Mouse (Mus musculus) midbrain, embryonic 15.5 days (tissue): Measurements from ENCODE around the gene Ctnna3. TPM values are rescaled to one million over a fixed set of nuclear protein-coding genes. Genes with fewer than 3 reads are reported as not detected.
"Not testable (repeated sequence)": the region's sequence is repeated elsewhere in the genome, so short reads cannot be mapped to it uniquely, and the experiment has no call there.

Experiments used
- ATAC-seq: fragments of 200-750 bp; cut with Nextera tagmentation; replicated peaks from 2 replicates; pipeline ENCODE4 v1.8.0; 2017; ENCODE audit warnings: moderate TSS enrichment
- H3K27ac ChIP-seq: fragments of 300-500 bp; sonication (generic); 2 replicates; pipeline ENCODE4 v1.5.1; 2015; ENCODE audit warnings: mild to moderate bottlenecking, inconsistent platforms
- H3K27me3 ChIP-seq: fragments of 300-500 bp; sonication (generic); replicated peaks from 2 replicates; pipeline ENCODE4 v1.6.1; 2015; ENCODE audit warnings: inconsistent platforms
- H3K36me3 ChIP-seq: fragments of 300-500 bp; sonication (generic); replicated peaks from 2 replicates; pipeline ENCODE4 v1.6.1; 2015; ENCODE audit warnings: inconsistent platforms
- H3K4me1 ChIP-seq: fragments of 300-500 bp; sonication (generic); 2 replicates; pipeline ENCODE4 v1.6.1; 2015; ENCODE audit warnings: inconsistent platforms
- H3K4me2 ChIP-seq: fragments of 300-500 bp; sonication (generic); 2 replicates; pipeline ENCODE4 v1.6.1; 2015; ENCODE audit warnings: inconsistent platforms, mild to moderate bottlenecking, moderate library complexity
- H3K4me3 ChIP-seq: fragments of 300-500 bp; sonication (generic); 2 replicates; pipeline ENCODE4 v1.5.1; 2015; ENCODE audit warnings: mild to moderate bottlenecking, inconsistent platforms
- H3K9ac ChIP-seq: fragments of 300-500 bp; sonication (generic); 2 replicates; pipeline ENCODE4 v1.6.1; 2015; ENCODE audit warnings: mild to moderate bottlenecking, inconsistent platforms
- H3K9me3 ChIP-seq: fragments of 300-500 bp; sonication (generic); 2 replicates; pipeline ENCODE4 v1.6.1; 2016; ENCODE audit warnings: inconsistent platforms
- WGBS: fragments of 180-500 bp; shearing (Covaris S2); methylation state at CpG from one replicate; pipeline ENCODE4 v1.1.7; 2015; ENCODE audit warnings: mixed read lengths; 5-methylcytosine and 5-hydroxymethylcytosine counted together
- polyA plus RNA-seq: library from polyadenylated mRNA; unstranded; fragments of >200 nt; fragmentation: Nextera tagmentation; extraction: Ambion mirVana; gene quantifications from 2 replicates; pipeline ENCODE4 v1.2.1, GENCODE M21; 2015

The Ctnna3 gene
- polyA plus RNA-seq = 0.61 and 0.80 TPM in 2 replicates

DNA sequence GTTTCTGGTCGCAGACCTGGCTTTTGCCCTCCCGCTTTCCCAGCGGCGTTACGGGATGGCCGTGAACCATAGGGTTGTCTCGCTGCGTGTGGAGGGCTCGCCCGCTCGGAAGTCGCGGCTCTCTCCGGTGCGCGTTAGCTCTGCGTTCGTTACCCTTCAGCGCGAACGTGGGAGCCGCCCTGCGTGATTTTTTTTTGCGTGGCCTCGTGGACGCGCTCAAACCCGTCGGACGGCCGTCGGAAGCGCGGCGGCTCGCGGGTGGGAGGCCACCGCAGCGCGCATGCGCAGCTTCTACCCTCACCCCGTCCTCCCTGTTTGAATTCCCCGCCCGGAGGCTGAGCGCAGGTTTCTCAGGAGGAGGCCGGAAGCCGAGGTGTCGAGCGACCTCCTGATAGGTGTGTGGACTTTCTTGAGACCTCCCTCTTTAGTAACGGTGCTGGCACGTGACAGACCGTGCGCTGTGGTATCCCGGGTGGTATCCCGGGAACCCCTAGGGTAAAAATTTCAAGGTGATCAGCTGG lies at the start of gene Ctnna3:
TSS of gene Ctnna3 (plus strand) at position 314 of the 521 bp plus-strand sequence.
- peaks cover 5% of the 10 kb centered on the region; the same call in 1 of the 2 replicates for H3K4me1 ChIP-seq
- peak within 1 kb of the TSS; percentile 59 for H3K9ac ChIP-seq
- peak within 1 kb of the TSS; percentile 80 for H3K27ac ChIP-seq
- peak; percentile 98 for ATAC-seq
- H3K4me2 ChIP-seq = peak within 1 kb of the TSS; percentile 90
- peak within 1 kb of the TSS; percentile 80 for H3K4me3 ChIP-seq
- WGBS = 0% methylated on average over 55 of the region's 55 CpGs
- H3K36me3 ChIP-seq = no peaks in the 10 kb centered on the region
- no peaks in the 10 kb centered on the region for H3K27me3 ChIP-seq
- no peaks in the 10 kb centered on the region for H3K9me3 ChIP-seq

DNA sequence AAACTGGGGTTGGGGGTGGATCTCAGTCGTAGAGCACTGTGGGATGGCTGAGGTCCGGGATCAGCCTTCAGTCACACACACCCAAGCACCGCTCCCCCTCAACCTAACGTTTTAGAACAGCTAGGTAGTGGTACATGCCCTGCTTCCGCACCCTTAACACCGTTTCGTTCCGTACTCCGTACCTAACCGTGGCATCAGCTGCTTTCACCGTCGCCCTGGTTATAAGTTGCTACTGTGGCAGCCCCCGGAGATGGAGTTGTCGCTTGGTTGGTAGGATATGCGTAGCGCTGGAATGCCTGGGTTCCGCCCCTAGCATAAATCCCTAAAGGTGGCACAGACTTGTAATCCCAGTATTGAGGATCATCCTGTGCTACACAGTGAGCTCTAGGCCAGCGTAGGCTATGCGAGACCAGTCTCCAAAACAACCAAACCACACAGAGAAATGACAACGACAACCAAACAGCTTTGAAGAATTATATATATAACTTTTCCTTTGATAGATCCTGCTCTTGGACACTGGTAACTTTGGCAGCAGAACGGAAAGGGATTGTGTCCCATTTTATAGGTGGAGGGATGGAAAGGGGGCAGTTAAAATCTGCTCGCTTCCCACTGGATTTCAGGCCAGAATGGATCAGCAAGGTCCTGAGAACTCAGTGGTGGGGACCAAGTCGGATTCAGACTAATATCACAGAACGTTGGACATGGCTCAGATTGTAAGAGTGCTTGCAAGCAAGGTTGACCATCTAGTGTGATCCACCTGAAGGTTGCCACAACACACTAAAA lies 48.2 kb upstream of the Ctnna3 start, which contains the start of gene Sirt1:
TSS of gene Sirt1 (minus strand) at position 207 of the 783 bp plus-strand sequence.
- Histone ChIP-seq H3K27ac (peak within 1 kb of the TSS; percentile 73), H3K4me3 (peak within 1 kb of the TSS; percentile 53), H3K4me2 (peak within 1 kb of the TSS; percentile 77), H3K9me3 (no peaks in the 10 kb centered on the region), H3K36me3 (no peaks in the 10 kb centered on the region), H3K27me3 (peaks cover 3% of the 10 kb centered on the region; the same call in 1 of the 2 replicates), H3K4me1 (peaks cover 9% of the 10 kb centered on the region), H3K9ac (peak within 1 kb of the TSS; percentile 60)
- peak; percentile 9; the same call in 1 of the 2 replicates for ATAC-seq
- 3% methylated on average over 24 of the region's 24 CpGs for WGBS

DNA sequence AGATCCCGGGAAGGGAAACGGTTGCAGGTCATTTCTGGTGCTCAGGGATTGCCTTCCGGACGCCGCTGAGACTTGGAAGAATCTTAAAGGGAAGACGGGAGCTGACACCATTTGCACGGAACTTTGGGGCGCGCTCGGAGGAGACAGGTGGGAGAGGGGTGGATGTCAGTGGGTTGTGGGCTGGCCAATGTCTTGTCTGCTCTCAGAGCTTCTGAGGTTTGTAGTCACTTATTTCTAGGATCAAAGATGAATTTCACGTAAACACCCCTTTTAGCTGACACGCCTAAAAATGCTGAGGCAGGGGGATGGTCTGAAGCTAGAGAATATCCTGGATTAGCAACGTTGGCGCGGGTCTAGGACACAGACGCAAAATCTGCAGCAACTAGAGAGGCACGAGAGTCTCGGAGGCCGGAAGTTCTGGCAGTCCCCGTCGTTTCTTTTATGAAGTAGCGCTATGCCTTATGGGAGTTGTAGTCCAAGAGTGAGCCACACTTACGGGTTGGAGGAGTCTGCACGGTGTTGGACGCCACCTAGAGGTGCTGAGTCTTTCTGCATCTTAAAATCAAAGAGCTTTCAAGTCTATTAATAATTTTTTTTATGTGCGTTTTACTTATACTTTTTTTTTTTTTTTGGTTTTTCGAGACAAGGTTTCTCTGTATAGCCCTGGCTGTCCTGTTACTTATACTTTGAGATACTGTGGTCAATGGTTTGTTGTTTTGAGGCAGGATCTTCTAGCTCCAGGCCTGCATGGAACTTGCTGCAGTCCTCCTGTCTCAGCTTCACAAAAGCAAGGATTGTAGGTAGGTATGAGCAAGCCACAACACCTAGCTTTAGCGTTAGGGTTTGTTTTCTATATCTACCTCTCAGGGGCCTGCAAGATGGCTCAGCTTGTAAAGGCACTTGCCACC lies 47.3 kb upstream of the Ctnna3 start, which contains the start of gene Dnajc12:
TSS of gene Dnajc12 (plus strand) at position 72 of the 908 bp plus-strand sequence.
- Histone ChIP-seq H3K27ac (peak within 1 kb of the TSS; percentile 73), H3K36me3 (no peaks in the 10 kb centered on the region), H3K4me1 (peaks cover 14% of the 10 kb centered on the region), H3K27me3 (peaks cover 3% of the 10 kb centered on the region; the same call in 1 of the 2 replicates), H3K4me3 (peak within 1 kb of the TSS; percentile 53), H3K9me3 (no peaks in the 10 kb centered on the region), H3K4me2 (peak within 1 kb of the TSS; percentile 77), H3K9ac (peak within 1 kb of the TSS; percentile 60)
- peak; percentile 95 for ATAC-seq
- under 1% methylated on average over 28 of the region's 28 CpGs for WGBS

DNA sequence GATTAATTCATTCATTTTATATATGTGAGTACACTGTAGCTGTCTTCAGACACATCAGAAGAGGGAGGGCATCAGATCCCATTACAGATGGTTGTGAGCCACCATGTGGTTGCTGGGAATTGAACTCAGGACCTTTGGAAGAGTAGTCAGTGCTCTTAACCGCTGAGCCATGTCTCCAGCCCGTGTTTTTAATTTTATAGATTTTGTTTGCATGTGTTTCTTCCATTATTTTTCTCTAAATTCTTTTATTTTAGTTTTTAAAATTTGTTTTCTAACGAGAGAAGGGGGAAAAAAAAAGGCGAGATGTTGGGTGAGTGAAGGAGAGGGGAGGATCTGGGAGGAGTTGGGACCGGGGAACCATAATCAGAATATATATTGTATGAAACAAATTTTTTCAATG lies 44.0 kb upstream of the Ctnna3 start:
- peak overlapping the region; percentile 67 for H3K4me3 ChIP-seq
- ATAC-seq, H3K9ac ChIP-seq, H3K9me3 ChIP-seq, H3K27me3 ChIP-seq, H3K36me3 ChIP-seq: not testable (repeated sequence)
- 28% methylated on average over 5 of the region's 5 CpGs for WGBS
- H3K27ac ChIP-seq = peak overlapping the region; percentile 69; the same call in 1 of the 2 replicates
- H3K4me1 ChIP-seq = peaks cover 14% of the 10 kb centered on the region
- peak overlapping the region; percentile 70 for H3K4me2 ChIP-seq

DNA sequence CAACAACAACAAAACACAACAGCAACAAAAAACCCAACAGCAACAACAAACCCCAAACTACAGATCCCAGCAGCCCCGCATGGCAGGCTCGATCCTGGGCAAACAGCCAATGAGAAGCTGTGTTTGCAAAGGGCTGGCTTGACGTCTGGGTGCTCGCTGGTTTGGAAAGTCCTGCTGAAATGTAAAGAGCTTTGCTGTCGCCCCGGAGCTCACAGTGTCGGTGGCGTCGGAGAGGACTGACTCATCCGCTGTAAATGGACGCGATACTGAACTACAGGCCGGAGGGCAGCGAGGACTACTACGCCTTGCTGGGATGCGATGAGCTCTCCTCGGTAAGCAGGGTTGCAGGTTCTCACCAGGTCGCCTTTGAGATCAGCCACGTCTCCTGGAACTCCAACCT lies 43.5 kb upstream of the Ctnna3 start:
- peak overlapping the region; percentile 62 for H3K9ac ChIP-seq
- H3K9me3 ChIP-seq = no peaks in the 10 kb centered on the region
- peak; percentile 75 for ATAC-seq
- no peaks in the 10 kb centered on the region for H3K27me3 ChIP-seq
- peak overlapping the region; percentile 69 for H3K27ac ChIP-seq
- peak overlapping the region; percentile 70 for H3K4me2 ChIP-seq
- 0% methylated on average over 19 of the region's 19 CpGs for WGBS
- H3K4me1 ChIP-seq = peaks cover 12% of the 10 kb centered on the region
- H3K36me3 ChIP-seq = no peaks in the 10 kb centered on the region
- H3K4me3 ChIP-seq = peak overlapping the region; percentile 67

DNA sequence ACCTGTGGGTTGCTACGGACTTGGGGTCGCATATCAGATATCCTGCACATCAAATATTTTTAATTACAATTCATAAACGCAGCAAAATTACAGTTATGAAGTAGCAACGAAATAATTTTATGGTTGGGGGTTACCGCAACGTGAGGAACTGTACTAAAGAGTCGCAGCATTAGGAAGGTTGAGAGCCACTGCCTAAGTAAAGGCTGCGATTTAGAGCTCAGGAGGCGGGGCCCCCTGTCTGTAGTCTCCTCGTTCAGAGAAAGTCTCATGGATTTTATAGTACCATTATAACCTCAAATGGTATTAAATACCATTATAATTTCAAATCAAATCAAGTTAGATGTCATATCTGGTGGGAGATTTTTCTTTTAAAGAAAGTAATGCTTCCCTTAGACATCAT lies 42.9 kb upstream of the Ctnna3 start:
- H3K27me3 ChIP-seq = no peaks in the 10 kb centered on the region
- H3K9me3 ChIP-seq = no peaks in the 10 kb centered on the region
- no peak for ATAC-seq
- H3K4me2 ChIP-seq = peak overlapping the region; percentile 70
- WGBS = 2% methylated on average over 10 of the region's 10 CpGs
- H3K27ac ChIP-seq = peak overlapping the region; percentile 69; the same call in 1 of the 2 replicates
- H3K9ac ChIP-seq = peak overlapping the region; percentile 62
- no peaks in the 10 kb centered on the region for H3K36me3 ChIP-seq
- peaks cover 6% of the 10 kb centered on the region for H3K4me1 ChIP-seq
- H3K4me3 ChIP-seq = peak overlapping the region; percentile 67

DNA sequence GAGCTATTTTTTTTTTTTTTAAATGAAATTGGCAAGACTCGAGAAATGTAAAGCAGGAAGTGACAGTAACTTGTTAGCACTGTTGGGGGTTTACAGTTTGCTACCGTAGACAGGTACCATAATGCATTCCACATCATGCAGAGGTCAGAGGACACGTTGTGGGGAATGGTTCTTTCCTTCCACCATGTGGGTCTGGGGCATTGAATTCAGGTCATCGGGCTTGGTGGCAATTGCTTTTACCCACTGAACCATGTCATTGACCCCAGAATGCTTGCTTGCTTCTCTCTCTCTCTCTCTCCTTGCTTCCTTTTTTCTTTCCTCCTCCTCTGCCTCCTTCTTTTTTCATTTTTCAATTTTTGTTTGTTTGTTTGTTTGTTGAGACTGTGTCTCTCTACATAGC lies 41.0 kb upstream of the Ctnna3 start:
- Histone ChIP-seq H3K4me2 (no peak overlapping the region), H3K27me3 (no peaks in the 10 kb centered on the region), H3K27ac (no peak overlapping the region), H3K9me3 (no peaks in the 10 kb centered on the region), H3K36me3 (no peaks in the 10 kb centered on the region), H3K4me3 (no peak overlapping the region), H3K4me1 (0 out of 2 replicates have a peak, but pooled peaks cover 5% of the 10 kb centered on the region), H3K9ac (no peak overlapping the region)
- ATAC-seq = no peak
- 47% methylated on average over 4 of the region's 4 CpGs for WGBS

DNA sequence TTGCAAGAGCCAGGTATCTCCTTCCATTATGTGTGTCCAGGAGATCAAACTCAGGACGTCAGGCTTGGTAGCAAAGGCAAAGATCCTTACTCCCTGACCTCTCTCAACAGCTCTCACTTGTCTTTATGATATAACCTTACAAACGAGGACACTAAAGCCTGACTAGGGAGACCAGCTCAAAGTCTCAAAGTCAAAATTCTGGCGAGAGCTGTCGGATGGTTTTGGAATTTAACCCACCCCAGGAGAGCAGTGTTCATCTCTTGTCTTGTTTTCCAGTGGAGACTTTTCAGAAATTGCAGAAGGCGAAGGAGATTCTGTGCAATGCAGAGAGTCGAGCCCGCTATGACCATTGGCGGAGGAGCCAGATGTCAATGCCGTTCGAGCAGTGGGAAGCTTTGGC lies 32.9 kb upstream of the Ctnna3 start:
- no peaks in the 10 kb centered on the region for H3K9me3 ChIP-seq
- WGBS = 93% methylated on average over 10 of the region's 10 CpGs

DNA sequence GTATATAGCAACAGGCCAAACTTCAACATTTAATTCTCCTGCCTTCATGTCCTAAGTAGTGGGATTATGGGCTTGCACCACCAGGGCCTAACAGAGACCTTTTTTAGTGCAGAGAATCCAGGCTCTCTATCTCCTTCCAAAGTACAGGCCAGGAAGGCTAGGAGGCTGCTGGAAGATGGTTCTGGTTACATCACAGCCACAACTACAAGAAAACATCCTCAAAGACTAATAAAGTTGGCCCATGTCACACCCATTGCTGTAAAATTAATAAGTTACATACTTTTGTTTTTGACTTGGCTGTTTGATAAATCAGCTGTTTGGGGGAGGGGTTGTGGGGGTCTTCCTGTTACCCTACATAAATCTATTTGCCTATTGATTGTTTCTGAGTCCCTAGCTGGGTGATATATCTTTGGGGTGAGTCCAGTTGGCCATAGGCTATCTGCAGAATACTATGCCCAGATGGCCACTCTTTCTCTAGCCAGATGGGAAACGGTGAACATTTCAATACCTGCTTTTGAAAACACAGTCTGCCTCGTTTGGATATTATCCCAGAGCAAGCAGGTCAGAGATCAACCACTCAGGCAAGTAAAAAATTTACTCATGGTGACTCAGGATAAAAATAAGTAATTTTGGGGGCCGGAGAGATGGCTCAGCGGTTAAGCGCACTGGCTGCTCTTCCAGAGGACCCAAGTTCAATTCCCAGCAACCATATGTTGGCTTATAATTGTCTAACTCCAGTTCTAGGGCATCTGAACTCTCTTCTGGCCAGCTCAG lies 27.0 kb upstream of the Ctnna3 start:
- H3K27ac ChIP-seq = no peak overlapping the region
- no peaks in the 10 kb centered on the region for H3K27me3 ChIP-seq
- H3K9me3 ChIP-seq = no peaks in the 10 kb centered on the region
- H3K4me1 ChIP-seq = no peaks in the 10 kb centered on the region
- no peaks in the 10 kb centered on the region for H3K36me3 ChIP-seq
- H3K9ac ChIP-seq = no peak overlapping the region
- no peak for ATAC-seq
- H3K4me2 ChIP-seq = no peak overlapping the region
- WGBS = 88% methylated on average over 5 of the region's 5 CpGs
- no peak overlapping the region for H3K4me3 ChIP-seq

More for the DNA sequence above, 32.9 kb upstream of the Ctnna3 start:
- no peaks in the 10 kb centered on the region for H3K27me3 ChIP-seq
- ATAC-seq = no peak
- H3K4me1 ChIP-seq = no peaks in the 10 kb centered on the region
- H3K4me3 ChIP-seq = no peak overlapping the region
- H3K4me2 ChIP-seq = no peak overlapping the region
- no peaks in the 10 kb centered on the region for H3K36me3 ChIP-seq
- no peak overlapping the region for H3K27ac ChIP-seq
- H3K9ac ChIP-seq = no peak overlapping the region

DNA sequence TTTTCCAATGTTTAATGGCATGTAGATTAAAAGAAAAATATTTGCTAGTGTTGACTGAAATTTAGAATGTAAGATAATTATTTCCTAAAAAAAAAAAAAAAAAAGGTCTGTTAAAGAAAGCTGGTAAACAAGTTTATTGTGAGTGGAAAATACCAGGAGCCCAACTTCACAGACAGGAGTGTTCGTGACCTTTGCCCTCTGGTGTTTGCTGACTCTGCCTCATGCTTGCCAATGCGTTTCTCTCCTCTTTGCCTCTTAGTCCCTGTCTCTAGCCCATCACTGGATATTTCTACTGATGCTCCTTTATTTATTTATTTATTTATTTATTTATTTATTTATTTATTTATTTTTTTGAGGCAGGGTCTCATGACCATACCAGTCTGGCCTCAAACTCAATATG lies 26.3 kb upstream of the Ctnna3 start:
- no peaks in the 10 kb centered on the region for H3K9me3 ChIP-seq
- no peak overlapping the region for H3K9ac ChIP-seq
- no peak for ATAC-seq
- no peak overlapping the region for H3K27ac ChIP-seq
- H3K4me3 ChIP-seq = no peak overlapping the region
- H3K4me2 ChIP-seq = no peak overlapping the region
- WGBS = 76% methylated on average over 2 of the region's 2 CpGs
- H3K36me3 ChIP-seq = no peaks in the 10 kb centered on the region
- H3K4me1 ChIP-seq = no peaks in the 10 kb centered on the region
- H3K27me3 ChIP-seq = no peaks in the 10 kb centered on the region

DNA sequence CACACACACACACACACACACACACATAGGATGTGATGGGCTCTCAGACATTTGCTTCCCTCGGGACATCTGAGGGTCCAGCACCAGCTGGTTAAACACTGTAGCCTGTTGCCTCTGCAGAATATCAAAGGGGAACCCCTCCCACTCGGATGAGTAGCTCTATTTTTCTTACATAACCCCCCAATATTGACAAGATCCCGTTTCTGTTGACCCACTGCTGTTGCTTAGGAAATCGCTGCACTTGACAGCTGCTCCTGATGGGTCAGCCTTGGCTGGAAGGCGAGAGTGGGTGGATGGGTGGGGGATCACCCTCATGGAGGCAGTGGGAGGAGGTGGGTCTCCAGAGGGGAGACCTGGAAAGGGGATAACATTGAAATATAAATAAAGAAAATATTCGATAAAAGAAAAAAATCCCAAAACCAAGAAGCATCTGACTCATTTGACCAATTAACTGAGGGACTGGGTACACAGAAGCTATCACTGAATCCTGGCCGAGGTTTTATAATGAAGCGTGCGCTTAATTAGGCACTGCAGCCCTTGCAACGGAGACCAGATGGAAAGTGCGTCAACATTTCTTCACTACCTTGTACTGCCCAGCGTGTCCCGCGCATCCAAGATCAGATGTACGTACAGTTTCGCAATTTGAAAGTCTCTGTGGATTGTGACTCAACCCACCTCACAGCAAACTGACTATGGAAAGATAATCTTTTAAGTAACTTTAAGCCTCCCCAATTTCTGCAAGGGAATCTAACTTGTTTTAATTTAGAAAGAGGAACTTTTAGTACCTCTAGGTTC lies 19.5 kb upstream of the Ctnna3 start:
- H3K4me3 ChIP-seq = no peak overlapping the region
- no peak overlapping the region for H3K4me2 ChIP-seq
- H3K4me1 ChIP-seq = no peaks in the 10 kb centered on the region
- H3K9ac ChIP-seq = no peak overlapping the region
- no peaks in the 10 kb centered on the region for H3K36me3 ChIP-seq
- H3K27ac ChIP-seq = no peak overlapping the region
- H3K9me3 ChIP-seq = no peaks in the 10 kb centered on the region
- no peak for ATAC-seq
- WGBS = 62% methylated on average over 16 of the region's 16 CpGs
- no peaks in the 10 kb centered on the region for H3K27me3 ChIP-seq
